Mouse (Mus musculus) lung, postnatal 14 days (tissue): Measurements from ENCODE around the gene Git1.
"Not testable (repeated sequence)": the region's sequence is repeated elsewhere in the genome, so short reads cannot be mapped to it uniquely, and the experiment has no call there.

ENCODE experiments used
- DNase-seq: peaks from one replicate; pipeline ENCODE4 v3.0.0; 2021

Git1 gene

DNA sequence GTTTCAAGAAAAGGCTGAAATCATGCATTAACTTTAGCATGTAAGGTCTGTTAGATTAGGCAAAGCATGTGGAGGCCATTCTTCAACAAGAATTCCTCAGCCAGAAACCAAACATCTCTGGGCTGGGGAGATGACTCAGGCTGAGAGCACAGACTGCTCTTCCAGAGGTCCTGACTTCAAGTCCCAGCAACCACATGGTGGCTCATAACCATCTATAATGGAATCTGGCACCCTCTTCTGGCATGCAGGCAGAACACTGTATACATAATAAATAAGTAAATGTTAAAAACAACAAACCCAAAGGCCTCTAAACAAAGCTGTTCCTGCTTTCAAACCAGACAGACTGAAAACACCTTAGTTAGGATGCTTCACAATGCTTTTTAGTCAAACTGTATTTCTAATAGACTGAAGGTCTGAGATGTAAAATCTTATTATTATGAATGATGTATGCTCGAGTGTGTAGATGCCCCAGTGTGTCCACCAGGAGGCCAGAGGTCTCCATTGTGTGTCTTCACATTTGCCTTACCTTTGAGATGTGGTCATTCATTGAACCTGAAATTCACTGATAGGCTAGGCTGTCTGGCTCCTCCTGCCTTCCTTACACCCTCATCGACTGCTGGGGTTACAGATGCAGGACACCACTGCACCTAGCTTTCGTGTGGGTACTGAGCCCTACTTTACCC lies 32.6 kb downstream of the Git1 start:
- DNase-seq = no peak

DNA sequence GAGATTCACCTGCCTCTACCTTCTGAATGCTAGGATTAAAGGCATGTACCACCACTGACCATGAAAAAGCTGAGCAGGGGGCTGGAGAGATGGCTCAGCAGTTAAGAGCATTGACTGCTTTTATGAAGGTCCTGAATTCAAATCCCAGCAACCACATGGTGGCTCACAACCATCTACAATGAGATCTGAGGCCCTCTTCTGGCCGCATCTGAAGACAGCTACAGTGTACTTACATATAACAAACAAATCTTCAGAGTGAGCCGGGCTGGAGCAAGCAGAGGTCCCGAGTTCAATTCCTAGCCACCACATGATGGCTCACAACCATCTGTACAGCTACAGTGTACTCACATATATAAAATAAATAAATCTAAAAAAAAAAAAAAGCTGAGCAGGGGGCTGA lies 35.1 kb downstream of the Git1 start:
- not testable (repeated sequence) for DNase-seq

DNA sequence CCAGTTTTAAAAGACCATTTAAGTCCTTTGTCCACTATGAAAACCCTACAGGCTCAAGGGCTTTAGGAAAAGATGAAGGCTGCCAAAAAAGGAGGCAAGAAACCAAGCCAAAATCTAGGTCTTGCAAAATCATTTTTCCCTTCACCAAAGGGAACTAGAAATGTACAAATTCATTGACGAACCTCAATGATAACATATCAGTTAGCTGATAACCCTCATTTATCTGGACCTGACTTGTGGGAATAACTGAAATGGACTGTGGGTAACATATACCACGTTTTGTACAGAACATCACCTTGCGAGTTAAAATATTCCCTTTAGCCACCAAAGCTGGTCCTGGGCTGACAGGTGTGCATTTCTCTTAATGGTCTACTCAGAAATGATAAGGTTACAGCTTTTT lies 36.3 kb downstream of the Git1 start:
- DNase-seq = no peak

DNA sequence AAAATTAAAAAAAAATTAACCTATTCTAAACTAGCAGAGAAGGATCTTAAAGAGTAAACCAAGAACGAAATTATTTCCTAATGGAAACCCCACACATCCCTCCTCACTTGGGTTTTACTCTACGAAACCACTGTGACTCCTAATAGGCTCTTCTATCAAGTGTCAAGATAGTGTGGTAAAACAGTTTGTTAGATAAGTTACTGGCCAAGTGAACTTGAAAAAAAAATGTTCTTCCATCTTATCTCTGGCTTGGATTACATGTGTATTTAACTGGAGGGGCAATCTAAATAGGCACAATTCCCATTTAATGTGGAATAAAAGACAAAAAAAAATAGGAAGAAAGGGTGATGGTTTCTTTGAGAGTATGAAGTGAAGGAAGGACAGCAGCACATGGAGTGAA lies 37.5 kb downstream of the Git1 start:
- no peak for DNase-seq

DNA sequence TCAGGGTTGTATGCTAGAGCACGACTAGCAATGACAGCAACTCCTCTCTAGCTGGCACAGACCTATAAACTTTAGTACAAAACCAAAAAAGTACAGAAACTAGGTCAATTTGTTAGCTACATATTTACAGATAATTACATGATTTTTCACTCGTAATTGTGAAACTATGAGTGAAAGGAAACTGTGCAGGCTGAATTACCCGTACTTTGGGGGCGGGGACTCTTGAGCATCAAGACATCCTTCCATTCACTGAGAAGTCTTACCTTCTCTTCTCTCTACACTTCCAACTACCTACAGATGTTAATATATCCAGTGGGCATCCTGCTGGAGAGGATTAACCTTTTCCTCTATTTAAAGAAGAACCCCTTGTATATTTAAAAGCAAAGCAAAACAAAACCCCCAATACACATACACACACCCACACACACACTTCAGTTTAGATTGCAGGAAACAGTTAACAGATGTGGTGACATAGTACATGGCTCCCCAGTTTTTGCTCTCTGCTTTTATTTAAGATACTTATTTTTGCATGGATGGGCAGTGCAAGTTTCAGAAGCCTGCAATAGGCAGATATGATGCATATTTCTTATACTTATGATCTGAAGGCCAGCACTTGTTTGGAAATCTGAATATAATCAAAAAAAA lies 39.0 kb downstream of the Git1 start:
- DNase-seq = no peak

DNA sequence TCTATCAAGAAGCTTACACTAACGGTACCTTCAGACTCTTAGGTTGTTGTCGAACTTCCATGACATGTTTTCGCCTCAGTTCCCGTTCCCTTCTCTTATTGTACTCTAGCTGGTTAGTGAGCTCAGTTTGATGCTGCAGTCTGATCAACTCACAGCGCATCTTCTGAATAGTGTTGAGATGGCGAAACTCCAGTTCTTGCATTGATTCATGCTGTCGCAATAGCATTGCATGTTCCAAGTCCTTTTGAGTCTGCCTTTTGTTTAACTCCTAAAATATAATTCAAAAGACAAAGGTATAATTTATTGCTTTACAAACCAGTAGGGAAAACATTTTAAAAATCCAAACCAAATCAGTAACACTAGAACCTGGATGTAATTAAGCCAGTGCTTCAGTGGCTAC lies 51.9 kb downstream of the Git1 start:
- DNase-seq = no peak
